Mouse (Mus musculus) cerebellum, postnatal 4 days (tissue): Measurements from ENCODE around the gene Chn1.

ENCODE experiments used
- DNase-seq, 2 experiments: peaks; one replicate each; pipeline ENCODE4 v3.0.0; 2022; ENCODE audit warnings: low spot score in 2 of 2, mixed read lengths in 1 of 2

Chn1 gene

GRCm38 (mm10) chr2:73560899-73561664, 214.1 kb downstream of the Chn1 start:
- no peak for DNase-seq
